Mouse (Mus musculus) ovary, postnatal 36 days (tissue): ENCODE results near the gene Cenpm.
"Not testable (repeated sequence)": the region's sequence is repeated elsewhere in the genome, so short reads cannot be mapped to it uniquely, and the experiment has no call there.

Source experiments
- DNase-seq: peaks from one replicate; pipeline ENCODE4 v3.0.0; 2022; ENCODE audit warnings: low spot score, mixed read lengths

Gene Cenpm

DNA sequence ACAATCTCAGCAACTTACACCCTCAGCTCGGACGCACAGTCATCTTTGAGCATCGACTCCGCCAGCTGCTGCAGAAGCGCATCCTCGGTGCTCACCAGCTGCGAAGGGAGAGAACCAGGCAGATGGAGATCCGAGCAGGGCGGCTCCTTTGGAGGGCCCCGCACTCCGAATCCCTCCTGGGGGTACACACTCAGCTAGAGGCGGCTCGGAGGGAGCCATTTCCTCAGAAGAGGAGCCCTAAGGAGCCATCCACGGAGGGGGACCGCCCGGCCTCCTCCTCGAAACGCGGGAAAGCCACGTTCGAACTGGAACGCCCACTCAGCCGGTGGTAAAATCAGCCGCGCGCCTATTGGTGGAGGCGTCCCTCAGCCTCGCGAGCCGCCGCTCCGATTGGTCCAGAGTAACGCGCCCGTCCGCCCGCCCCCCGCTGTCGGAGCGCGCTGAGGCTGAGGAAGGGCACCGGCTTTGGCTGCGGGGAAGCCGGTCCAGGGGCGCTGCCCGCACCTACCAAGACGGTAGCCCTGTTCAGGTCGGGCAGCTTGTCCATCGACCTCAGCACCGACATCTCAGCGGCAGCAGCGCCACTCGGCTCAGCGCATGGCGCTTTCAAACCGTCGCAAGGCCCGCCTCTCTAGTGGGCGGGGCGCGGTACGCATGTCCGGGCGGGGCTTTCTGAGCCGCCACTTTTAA is at the start of gene Cenpm:
TSS of gene Cenpm (minus strand) at position 634 of the 690 bp plus-strand sequence.
- peak; percentile 91 for DNase-seq

- no peak for DNase-seq
Measured at GRCm38 (mm10) chr15:82294059-82294458, 49.5 kb upstream of the Cenpm start.

DNA sequence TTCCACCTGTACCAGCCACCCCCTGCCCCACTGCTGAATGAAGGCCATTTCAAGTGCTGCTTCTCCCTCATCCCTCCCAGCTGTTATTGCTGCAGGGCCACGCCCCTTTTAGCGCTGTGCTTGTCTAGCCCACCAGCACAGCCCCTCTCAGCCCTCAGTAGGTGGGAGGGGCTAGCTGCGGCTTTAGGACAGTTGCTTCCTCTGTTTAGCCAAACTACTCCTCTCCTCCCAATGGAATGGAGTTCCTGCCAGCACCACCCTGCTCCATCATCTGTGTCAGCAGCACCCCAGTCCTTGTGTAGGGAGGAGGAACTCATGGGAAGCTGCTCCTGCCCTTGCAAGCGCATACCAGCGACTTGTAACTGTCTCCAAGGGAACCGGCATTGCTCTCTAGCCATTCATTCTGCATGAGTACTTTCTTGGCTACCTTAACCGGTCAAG is 48.7 kb upstream of the Cenpm start:
- no peak for DNase-seq

- DNase-seq, result no peak
Measured at GRCm38 (mm10) chr15:82292851-82293250, 48.3 kb upstream of the Cenpm start.

DNA sequence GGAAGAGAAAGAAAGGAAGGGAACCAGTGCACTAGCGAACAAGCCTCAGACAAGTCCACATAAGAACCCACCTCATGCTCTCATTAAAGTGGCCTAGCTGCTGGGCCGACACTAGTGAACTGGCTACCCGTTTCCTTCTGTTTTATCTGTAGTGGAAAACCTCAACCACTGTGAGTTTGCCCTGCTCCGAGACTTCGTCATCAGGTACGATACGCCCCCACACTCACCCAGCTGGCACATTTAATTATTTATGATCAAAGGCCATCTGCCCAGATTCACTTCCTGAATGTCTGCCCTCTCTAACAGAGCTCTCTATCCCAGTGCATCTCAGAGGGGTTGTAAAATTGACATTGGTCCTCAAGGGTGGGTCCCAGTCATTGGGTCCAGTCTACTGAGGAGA is 45.7 kb upstream of the Cenpm start:
- DNase-seq, result no peak

DNA sequence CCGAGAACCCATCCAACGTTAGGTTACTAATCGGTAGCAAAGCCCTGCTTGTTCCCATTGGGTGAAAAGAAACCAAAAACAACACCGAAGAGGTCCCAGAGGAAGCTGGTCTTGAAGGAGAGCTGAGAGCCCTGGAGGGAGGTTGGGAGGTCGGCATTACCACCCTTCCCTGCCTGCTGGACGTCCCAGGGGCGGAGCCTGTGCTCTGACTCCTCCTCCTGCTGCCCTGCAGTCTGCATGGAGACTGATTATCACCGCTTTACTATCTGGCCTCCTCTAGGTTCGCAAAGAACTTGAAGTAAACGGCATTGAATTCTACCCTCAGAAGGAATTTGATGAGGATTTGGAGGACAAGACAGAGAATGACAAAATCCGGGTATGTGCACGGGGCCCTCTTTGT is 41.6 kb upstream of the Cenpm start:
- no peak for DNase-seq

GRCm38 (mm10) chr15:82280638-82281037 is 36.1 kb upstream of the Cenpm start:
- no peak for DNase-seq

DNA sequence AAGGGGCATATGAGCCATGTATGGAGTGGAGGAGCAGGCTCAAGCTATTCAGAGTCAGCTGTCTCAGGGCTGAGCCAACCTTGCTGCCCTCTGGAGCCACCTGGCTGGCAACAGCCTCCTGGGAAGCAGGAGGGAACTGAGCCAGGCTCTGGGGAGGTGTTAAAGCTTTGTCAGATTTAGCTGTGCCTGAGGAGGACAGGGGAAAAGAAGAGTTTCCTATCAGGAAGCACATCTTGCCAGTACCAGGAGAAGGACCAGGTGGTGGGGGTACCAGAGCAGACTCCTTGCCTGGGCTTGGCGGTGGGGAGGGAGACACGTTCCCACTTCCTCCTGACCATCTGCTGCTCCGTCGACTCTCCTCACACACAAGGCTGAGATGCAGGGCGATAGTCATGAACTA is 33.0 kb upstream of the Cenpm start:
- no peak for DNase-seq

- DNase-seq, result peak; percentile 33
Measured at GRCm38 (mm10) chr15:82274927-82275901, 30.7 kb upstream of the Cenpm start.

- DNase-seq, result no peak
Measured at GRCm38 (mm10) chr15:82274593-82274926, 30.0 kb upstream of the Cenpm start, which contains the start of gene Sept3. TSS of gene Sept3 (plus strand) at chr15:82274893.

GRCm38 (mm10) chr15:82272295-82272694 is 27.7 kb upstream of the Cenpm start:
- DNase-seq, result no peak

DNA sequence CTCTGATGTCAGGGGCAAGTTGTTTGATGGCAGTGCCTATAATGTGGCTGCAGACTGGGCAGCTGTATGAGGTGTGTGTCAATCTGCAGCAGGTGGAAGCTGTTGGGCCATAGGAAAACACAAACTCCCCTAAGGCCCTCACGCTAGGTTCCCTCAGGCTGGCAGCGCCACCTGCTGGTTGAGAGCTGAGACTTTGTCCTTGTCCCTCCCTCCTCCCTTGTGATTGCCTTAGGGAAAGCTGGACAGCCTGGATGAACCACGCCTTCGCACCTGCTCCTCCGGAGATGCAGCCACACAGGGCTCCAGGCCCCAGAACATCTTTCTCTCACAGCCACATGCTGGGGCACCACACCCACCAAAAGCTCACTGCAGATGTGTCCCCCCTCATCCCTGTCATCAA is 26.7 kb upstream of the Cenpm start:
- DNase-seq, result peak; percentile 66

GRCm38 (mm10) chr15:82268783-82269182 is 24.2 kb upstream of the Cenpm start:
- no peak for DNase-seq

- no peak for DNase-seq
Measured at GRCm38 (mm10) chr15:82268185-82268584, 23.6 kb upstream of the Cenpm start.

- DNase-seq, result peak; percentile 48
Measured at GRCm38 (mm10) chr15:82266356-82266755, 21.8 kb upstream of the Cenpm start.

DNA sequence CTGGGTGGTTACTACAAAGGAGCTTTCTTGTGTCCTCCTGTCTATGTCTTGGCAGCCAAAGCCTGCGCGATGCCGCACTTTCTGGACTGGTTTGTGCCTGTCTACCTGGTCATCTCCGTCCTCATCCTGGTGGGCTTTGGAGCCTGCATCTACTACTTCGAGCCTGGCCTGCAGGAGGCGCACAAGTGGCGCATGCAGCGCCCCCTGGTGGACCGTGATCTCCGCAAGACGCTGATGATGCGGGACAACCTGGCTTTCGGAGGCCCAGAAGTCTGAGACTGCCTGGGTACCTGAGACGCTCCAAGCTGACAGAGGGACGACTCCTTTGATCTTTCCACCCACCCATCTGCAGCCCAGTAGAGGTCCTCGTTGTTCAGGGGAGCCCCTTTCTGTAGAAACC is 15.0 kb upstream of the Cenpm start:
- DNase-seq, result peak; percentile 55

- no peak for DNase-seq
Measured at GRCm38 (mm10) chr15:82255944-82256383, 11.4 kb upstream of the Cenpm start.

DNA sequence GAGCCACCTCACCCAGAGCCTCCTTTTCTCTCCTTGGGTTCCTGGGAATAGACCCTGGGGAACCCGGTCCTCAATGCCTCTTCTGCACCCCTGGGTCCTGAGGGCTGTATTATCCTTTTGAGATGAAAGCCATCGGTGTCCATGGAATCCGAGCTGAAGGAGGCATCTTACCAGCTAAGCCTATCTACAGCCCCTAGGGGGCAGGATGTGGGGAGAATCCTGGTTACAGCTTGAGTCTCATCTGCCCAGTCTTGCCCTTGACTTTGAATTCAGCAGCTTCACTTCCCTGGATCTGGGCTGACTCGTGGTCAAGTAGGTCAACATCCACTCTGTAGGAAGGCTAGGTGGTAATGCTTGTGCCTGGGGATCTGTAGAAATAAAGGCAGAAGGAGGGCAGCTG is 10.7 kb upstream of the Cenpm start:
- no peak for DNase-seq

- no peak for DNase-seq
Measured at GRCm38 (mm10) chr15:82252097-82252496, 7.5 kb upstream of the Cenpm start, which contains the start of gene 1500009C09Rik. TSS of gene 1500009C09Rik (plus strand) at chr15:82252397.

GRCm38 (mm10) chr15:82251579-82251978 is 7.0 kb upstream of the Cenpm start:
- no peak for DNase-seq

DNA sequence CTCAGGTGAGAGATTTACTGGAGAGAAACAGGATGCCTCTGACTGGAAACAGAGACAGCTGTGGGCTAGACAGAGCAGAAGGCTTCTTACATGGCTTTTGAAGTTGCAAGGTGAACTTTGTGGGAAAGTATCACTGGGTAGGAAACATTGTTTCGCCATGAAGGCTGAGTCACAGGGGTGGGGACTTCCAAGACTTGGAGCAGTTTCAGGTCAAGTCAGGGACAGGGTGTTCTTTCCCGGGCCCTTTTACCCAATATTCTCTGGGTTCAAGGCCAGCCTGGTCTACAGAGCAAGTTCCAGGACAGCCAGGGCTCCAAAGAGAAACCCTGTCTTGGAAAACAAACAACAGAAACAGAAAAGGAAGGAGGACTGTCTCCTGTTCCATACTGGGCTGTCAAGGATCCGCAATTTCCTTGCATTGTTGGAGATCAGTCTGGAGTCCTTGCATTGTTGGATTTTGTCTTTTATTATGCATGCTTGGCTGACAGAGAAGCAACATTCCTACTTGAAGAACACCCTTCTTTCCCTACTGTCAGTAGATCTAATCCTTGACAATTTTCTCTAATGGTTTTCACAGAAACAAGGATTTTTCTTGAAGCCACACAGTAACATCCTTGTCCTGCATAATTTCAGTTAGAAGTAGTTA is 2.7 kb upstream of the Cenpm start:
- DNase-seq, result no peak

- not testable (repeated sequence) for DNase-seq
Measured at GRCm38 (mm10) chr15:82244805-82245161, 235 bp upstream of the Cenpm start.

GRCm38 (mm10) chr15:82243742-82244114 is 820 bp downstream of the Cenpm start:
- no peak for DNase-seq
